Mouse (Mus musculus): ENCODE measurements at regions not wholly inside any gene's neighbourhood (a gene's known extent, or its start where the extent isn't known, plus 50 kb on each side); places are given as distances from the start of the nearest gene placed in this dataset.
"Not testable (repeated sequence)": the region's sequence is repeated elsewhere in the genome, so short reads cannot be mapped to it uniquely, and the experiment has no call there.

DNA sequence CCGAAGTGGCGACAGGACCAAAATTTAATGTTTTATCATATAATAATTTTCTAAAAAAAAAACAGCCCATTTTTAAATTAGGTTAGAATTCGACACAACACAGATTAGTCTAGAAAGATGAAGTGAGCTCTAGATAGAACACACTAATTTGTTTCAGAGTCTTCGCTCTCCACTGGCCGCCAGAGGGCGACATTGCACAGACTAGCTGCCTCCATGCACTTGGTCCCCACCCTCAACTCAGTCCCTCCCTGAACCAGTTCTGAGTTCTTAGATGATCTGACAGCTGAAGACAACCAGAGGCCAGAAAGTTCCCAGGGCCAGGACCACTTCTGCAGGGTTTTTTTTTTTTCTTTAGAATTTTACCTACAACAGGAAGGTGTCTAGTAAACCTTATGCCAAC is 296.3 kb upstream of the Olfr1507 start:
- DNase-seq (ENCODE audit: low spot score in 2 of 2); H3K27ac ChIP-seq; H3K4me3 ChIP-seq: not testable (repeated sequence)
- peak; percentile 40 for TF ChIP-seq CTCF (conservative IDR thresholded peaks at IDR 0.05)

DNA sequence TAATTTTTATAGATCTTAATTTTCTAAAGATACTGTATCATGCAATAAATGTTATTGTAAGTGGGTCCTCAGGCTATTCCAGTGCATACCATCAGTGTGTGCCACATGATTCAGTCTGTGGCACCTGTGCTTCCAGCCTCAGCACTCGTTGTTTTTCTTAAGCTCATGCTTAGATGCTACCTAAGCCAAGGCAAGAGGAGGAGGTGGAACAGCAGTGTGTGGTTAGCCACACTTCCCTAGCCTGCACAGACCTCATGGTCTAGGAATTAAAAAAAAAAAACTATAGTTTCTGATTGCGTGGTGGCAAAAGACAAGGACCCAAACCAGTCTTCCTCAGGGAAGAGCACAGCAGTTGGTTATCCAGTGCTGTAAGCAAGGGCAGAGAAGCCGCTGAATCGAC is 287.3 kb upstream of the Olfr1507 start:
- H3K4me3 ChIP-seq; H3K27ac ChIP-seq; DNase-seq (ENCODE audit: low spot score in 2 of 2): not testable (repeated sequence)

GRCm38 (mm10) chr14:52775816-52776215 is 280.3 kb upstream of the Olfr1507 start:
- not testable (repeated sequence) for H3K27ac ChIP-seq; DNase-seq (ENCODE audit: low spot score in 2 of 2); H3K4me3 ChIP-seq
- peak; percentile 49 for TF ChIP-seq CTCF (conservative IDR thresholded peaks at IDR 0.05)

DNA sequence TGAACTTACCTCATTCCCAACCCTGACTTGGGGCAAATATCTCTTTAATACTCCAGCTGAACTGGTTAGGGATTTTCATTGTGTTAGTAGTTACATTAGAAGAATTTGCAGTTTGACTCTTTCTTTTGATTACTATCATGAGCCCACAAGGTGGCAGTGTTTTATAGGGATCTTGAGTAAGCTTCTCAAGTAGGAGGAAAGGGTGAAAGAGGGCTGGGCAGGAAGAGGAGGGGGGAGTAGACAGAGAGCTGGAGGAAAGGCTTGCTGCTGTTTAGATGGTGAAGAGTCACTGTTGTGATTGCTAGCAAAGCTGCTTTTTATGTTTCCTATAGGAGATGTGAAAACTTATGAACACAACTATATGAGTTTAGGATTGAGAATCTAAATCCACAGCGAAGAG is 273.9 kb upstream of the Olfr1507 start:
- not testable (repeated sequence) for DNase-seq (ENCODE audit: low spot score in 2 of 2); H3K4me3 ChIP-seq; H3K27ac ChIP-seq
- TF ChIP-seq CTCF (conservative IDR thresholded peaks at IDR 0.05), result peak; percentile 40

- not testable (repeated sequence) for H3K4me3 ChIP-seq; DNase-seq (ENCODE audit: low spot score in 2 of 2); H3K27ac ChIP-seq
Observed at GRCm38 (mm10) chr14:52752159-52752558, 256.6 kb upstream of the Olfr1507 start.

DNA sequence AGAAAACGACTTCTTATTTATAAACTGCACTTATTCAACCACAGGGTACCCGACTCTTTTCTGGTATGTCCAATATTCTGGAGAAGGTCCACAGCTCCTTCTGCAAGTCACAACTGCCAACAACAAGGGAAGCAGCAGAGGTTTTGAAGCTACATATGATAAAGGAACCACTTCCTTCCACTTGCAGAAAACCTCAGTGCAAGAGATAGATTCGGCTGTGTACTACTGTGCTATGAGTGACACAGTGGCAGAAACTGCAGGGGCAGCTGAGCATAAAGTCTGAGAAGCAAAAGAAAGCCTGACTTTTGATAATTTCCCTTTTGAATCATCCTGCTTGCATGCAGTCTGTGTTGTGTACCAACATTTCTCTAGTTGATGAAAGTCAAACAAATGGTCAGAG is 231.1 kb upstream of the Olfr1507 start:
- DNase-seq (ENCODE audit: low spot score in 2 of 2); H3K27ac ChIP-seq; H3K4me3 ChIP-seq: not testable (repeated sequence)

DNA sequence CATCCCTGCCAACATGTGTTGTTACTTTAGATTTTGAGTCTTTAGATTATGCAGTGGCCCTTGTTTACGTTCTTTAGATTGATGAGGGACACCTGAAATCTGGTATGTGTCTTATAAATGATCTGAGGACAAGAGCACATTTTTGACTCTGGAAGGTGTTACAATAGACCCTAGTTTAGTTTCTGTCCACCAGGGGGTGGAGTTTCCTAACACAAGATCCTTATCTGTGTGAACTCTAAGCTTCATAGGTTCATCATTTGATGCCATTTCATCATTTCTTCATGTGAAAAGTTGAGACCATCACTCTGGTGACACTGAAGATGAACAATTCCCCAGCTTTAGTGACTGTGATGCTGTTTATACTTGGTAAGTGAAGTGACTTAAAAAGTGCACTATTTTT is 229.4 kb upstream of the Olfr1507 start:
- H3K4me3 ChIP-seq; DNase-seq (ENCODE audit: low spot score in 2 of 2); H3K27ac ChIP-seq: not testable (repeated sequence)
- 0 out of 2 replicates have a peak, but pooled peaks have one; percentile 5 for TF ChIP-seq CTCF (conservative IDR thresholded peaks at IDR 0.05)

DNA sequence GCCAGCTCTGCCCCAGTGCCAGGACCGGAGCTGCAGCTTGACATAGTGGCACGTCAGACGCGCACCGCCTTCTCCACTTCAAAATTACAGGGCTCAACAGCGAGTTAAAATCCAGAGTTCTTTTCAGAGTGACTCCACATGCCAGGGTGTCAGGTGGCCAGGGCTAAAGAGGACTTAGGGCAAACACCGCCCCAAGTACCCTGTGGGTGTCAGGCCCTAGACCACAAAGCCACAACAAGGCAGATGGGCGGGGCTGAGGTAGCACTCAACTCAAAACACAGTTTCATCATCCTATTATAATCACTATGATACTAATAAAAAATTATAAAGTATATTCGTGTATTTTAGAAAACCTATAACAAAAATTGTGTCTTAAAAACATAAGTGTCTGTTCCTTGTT is 225.1 kb upstream of the Olfr1507 start:
- no peak overlapping the region for H3K27ac ChIP-seq
- no peak for DNase-seq (ENCODE audit: low spot score in 2 of 2)
- no peak for TF ChIP-seq CTCF (conservative IDR thresholded peaks at IDR 0.05)
- H3K4me3 ChIP-seq, result no peak overlapping the region

DNA sequence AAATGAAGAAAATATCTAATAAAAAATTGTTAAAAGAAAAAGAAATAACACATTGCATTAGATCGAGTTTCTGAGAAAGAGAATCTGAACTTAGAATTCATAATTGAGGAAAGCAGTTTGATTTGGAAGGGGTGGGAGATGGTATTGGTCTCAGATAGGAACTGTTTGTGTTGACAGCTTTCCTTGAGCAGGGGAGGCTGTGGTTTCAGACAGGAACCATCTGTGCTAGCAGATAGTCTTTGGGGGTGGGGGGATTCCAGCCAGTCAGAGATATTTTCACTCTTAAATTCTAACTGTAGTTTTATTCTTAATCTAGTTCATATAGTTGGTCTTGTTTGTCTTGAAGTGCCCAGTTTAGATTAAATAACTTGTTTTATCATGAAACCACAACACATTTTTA is 205.3 kb upstream of the Olfr1507 start:
- not testable (repeated sequence) for H3K27ac ChIP-seq

GRCm38 (mm10) chr14:52683636-52684035 is 188.1 kb upstream of the Olfr1507 start:
- H3K4me3 ChIP-seq; H3K27ac ChIP-seq; DNase-seq (ENCODE audit: low spot score in 2 of 2): not testable (repeated sequence)

More for the DNA sequence above, 205.3 kb upstream of the Olfr1507 start:
- DNase-seq (ENCODE audit: low spot score in 2 of 2); H3K4me3 ChIP-seq: not testable (repeated sequence)

GRCm38 (mm10) chr14:52654355-52654754 is 158.8 kb upstream of the Olfr1507 start:
- no peak for DNase-seq (ENCODE audit: low spot score in 2 of 2)
- TF ChIP-seq CTCF (conservative IDR thresholded peaks at IDR 0.05), result peak; percentile 61
- Histone ChIP-seq H3K4me3 (no peak overlapping the region), H3K27ac (no peak overlapping the region)

DNA sequence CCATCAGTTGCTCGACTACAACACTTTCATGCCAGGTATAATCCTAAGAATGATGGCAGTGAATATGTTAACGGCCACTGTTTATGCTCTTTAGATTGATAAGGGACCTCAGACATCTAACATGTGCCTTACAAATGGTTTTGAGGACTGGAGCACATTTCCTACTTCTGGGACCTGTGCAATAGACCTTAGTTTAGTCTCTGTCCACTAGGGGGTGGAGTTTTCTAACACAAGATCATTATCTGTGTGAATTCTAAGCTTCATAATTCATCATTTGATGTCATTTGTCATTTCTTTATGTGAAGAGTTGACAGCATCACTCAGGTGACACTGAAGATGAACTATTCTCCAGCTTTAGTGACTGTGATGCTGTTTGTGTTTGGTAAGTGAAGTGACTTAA is 142.6 kb upstream of the Olfr1507 start:
- H3K4me3 ChIP-seq, result no peak overlapping the region
- TF ChIP-seq CTCF (conservative IDR thresholded peaks at IDR 0.05), result peak; percentile 54
- no peak overlapping the region for H3K27ac ChIP-seq
- DNase-seq (ENCODE audit: low spot score in 2 of 2), result no peak

- DNase-seq (ENCODE audit: low spot score in 2 of 2), result no peak
- no peak overlapping the region for H3K27ac ChIP-seq
- peak; percentile 60 for TF ChIP-seq CTCF (conservative IDR thresholded peaks at IDR 0.05)
Observed at GRCm38 (mm10) chr14:52622184-52622583, 126.6 kb upstream of the Olfr1507 start.

GRCm38 (mm10) chr14:52580319-52580718 is 84.8 kb upstream of the Olfr1507 start:
- no peak overlapping the region for H3K27ac ChIP-seq
- no peak overlapping the region for H3K4me3 ChIP-seq
- TF ChIP-seq CTCF (conservative IDR thresholded peaks at IDR 0.05), result peak; percentile 59
- DNase-seq (ENCODE audit: low spot score in 2 of 2), result no peak

More at GRCm38 (mm10) chr14:52622184-52622583, 126.6 kb upstream of the Olfr1507 start:
- H3K4me3 ChIP-seq, result no peak overlapping the region

DNA sequence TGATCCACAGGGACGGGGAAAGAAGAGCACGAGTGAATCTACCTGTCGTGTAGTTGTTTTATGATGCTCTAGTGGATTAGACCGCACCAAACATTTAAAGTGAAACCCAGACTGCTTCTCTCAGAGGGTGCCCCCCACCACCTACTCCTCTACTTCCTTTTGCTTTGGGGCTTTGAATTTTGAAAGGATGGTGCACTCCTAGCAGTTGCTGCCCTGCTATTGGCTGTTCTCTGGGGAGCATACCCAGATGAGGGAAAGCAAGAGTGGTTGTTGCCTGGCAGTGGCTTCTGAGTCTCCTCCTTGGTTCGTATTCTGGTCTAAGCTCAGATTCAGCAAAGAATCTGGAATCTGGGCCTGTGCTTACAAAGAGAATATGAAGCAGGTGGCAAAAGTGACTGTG is 71.4 kb upstream of the Olfr1507 start:
- no peak for TF ChIP-seq CTCF (conservative IDR thresholded peaks at IDR 0.05)
- no peak overlapping the region for H3K27ac ChIP-seq
- no peak for DNase-seq (ENCODE audit: low spot score in 2 of 2)
- H3K4me3 ChIP-seq, result no peak overlapping the region
